Mouse (Mus musculus) ES-CJ7 (cell line): ENCODE data around the gene Foxn3.

Experiments
- DNase-seq: peaks from one replicate; pipeline ENCODE4 v3.0.0; 2011; ENCODE audit warnings: low read depth, low spot score

The Foxn3 gene

DNA sequence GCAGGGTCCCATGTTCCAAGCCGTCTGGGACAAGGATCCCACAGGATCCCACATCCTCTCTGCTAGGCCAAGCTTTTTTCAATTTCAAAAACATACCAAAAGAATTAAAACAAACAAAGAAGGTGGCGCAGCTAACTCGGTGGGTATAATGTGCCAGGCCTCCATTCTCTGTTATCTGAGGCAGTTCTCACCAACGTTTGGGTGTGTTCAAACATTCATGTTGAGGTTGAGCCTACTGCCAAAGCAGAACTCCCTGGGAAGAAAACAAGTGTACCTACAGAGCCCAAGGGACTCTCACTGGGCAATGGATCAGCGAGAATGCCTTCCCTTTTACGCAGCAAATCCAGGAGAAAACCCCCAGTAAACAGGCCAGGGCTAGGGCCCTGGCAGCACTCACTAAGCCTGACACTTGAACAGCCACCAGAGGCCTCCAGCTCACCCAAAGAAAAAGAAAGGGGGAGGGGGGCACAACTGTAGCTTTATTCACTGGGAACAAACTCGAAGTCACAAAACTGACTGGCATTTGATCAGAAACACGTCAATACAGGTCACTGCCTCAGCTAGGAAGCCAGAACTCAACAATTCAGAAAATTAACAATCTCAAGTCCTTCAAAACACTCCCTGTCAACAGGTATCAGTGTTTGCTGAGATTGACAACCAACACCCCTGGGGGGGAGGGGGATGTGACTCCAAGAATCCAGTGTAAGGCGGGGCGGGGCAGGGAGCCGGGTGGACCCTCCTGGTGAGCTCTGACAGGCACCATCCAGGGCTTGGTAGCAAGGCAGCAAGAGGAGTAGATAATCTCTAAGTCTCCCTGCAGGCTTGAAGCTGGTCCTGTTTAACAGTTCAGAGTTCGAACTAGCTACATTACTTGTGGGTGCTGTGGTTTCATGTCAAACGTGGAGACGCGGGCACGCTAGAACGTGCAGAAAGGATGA, 177.2 kb downstream of the Foxn3 start:
- DNase-seq = peak; percentile 51

DNA sequence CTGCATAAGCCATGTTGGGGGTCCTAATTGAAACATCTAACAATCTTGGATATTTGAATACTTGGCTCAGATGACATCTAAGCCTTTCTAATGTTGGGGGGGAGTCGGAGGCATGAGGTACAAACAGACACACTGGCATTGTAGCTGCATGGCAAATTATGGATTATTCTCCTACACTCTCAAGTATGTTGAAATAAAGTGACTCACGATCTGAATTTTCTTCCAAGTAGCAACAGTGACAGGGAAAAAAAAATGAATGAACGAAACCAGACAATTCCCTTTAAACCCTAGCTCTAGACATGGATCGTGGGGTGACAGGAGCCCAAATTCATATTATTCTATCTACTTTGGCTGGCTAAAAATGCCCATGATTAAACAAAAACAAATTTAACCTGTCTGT, 178.3 kb downstream of the Foxn3 start:
- DNase-seq = no peak

DNA sequence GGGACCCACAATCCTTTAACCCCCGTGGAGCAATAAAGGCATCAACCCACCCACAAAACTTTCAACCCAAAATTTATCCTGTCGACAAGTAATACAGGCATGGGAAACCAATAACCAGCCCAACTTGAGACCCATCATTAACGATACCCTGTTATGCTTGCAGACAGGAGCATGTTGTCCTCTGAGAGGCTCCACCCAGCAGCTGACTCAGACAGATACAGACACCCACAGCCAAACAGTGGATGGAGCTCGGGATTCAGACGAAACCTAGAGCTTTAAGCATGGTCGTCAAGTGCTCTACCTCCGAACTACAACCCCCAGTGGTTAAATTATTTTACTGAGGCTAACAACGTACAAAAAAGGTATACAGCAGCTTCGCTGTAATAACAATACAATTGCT, 182.1 kb downstream of the Foxn3 start:
- no peak for DNase-seq

DNA sequence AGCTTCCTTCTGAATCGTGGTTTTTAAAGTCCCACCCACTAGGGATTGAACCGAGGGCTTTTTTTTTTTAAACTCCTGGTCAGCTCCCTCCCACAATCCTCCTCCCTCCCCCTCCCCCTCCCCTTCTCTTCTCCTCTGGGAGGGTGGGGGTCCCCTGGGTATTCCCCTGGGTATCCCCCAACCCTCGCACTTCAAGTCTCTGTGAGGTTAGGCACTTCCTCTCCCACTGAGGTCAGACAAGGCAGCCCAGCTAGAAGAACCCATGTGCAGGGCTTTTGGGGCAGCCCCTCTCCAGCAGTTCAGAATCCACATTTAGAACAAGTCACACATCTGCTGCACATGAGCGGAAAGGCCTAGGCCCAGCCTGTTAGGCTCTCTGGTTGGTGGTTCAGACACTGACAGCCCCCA, 182.5 kb downstream of the Foxn3 start:
- DNase-seq = no peak

DNA sequence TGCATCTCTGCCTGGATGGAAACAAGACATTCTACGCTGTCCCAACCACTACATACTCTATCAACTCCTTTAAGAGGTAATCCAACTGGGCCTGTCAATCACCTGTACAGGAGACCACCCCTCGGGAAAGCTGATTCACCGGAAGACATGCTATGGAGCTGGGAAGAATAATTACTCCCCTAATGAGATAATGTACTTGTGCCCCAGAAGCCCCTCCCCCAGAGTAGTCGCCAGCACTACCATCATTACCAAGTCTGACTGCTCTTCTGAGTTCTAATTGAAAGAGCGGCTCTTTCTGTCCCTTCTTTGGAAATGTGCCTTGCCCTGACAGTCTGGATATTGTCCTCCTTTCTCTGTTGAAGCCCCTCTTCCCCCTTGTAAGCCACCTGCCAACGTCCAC, 183.3 kb downstream of the Foxn3 start:
- DNase-seq = no peak

DNA sequence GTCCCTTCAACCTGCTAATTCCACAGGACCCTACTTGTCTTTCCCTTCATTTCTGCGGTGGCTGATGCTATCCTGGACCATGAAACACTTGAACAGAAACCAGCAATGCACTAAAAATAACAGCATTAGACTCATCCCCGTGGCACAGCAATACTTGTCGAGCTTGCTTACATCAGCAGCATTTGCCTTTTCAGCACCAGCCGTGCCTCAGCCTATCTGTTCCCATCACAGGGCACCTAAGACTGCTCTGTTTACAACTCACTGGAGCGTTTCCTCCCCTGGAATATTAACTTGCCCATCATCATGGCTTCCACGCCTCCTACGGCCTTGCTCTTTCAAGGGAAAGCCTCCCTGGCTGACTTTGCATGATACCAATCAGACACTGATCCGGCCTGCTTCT, 185.1 kb downstream of the Foxn3 start:
- no peak for DNase-seq

DNA sequence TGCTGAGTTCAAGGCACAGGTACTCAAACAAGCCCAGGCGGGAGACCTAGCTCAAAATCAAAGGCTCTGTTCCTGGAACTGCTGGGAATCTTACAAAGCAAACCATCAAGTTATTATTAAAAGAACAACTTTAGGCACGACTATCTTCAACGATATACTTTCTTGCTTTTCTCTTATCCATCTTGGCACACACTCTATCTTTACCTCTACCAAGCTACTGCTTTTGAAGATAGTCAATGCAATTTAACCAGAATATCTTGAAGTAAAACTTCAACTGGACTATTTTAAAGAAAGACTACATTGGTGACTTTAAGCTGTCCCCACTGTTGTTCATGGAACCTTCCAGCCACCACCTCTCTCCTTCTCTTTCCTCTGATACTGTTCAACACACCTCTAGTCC, 185.7 kb downstream of the Foxn3 start:
- no peak for DNase-seq

DNA sequence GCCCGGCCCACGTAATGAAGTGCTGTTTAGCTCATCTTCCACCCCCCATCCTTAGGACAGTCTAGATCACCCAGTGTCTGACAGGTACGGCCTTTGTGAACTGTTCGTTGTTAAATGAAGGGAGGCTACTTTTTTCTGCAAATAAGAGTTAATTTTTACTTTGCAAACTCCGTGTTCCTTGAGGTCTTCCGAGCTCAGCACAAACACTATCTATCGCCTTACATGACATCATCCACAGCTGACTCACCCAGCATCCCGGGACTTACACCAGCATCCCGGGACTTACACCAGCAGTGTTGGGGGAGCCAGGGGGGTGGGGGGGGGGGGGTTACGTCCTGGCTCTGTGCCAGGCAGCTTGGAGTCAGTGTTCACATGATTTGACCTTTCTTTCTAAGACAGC, 186.3 kb downstream of the Foxn3 start:
- no peak for DNase-seq

DNA sequence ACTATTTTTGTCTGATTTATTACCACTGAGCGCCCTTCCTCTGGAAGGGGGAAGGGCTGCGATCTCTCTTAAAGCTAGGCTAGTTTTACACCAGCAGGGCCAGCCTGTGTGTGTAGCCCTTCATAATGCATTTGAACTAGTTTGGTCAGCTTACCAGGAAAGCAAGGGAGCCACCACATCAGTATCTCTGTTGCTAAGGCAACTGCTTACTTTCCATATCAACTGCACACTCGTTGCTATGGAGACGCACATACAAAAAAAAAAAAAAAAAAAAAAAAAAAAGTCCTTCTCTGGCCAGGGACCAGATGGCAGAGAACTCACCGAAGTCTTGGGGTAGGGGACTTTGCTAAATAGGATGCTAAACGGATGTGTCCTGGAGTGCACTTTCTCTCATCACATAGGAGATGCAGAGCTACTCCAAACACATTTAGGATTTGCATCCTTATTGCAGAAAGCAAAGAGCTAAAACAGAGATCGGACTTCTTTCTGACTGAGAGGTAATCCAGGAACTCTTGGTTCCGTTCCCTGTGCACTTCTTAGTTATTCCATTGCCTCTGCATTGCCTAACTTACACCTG, 187.4 kb downstream of the Foxn3 start:
- DNase-seq = peak; percentile 18

DNA sequence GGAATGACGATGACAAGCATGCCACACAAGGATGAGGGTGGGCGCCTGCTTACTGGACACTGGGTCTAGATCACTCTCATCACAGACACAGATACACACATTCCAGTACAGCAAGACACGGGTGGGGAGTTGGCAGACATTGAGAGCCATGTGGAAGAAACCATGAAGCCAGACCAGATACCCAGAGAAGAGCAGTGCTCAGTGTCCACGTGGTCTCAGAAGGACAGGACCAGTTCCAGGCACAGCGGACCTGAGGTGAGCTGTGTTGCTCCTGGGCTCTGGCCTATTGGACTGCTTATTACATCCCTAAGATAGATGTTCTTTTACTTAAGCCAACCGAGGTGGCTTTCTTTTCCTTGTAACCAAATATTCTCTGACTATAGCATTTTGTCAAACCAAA, 188.0 kb downstream of the Foxn3 start:
- no peak for DNase-seq

DNA sequence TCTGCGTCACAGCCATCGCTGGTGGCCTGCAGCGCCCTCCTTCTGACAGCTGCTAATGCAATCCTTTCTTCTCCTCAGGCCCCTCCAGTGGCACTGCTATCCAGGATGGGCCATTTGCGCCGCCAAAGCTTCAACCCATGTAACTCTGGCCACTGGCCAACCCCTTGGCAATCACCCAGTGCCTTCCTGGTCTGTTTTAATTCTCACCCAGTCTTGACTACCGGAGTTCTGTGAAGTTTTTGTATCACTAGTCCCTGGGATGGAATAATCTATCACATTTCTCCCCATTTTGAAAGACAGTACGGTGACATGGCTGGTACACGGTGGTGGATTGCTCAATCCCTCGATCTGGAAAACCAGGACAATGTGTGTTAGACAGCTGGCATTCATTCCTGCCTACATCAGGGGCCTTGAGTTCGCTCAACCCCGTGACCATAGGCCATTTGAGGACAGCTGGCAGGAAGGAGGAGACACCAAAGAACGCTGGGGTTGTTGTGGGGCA, 189.2 kb downstream of the Foxn3 start:
- no peak for DNase-seq

DNA sequence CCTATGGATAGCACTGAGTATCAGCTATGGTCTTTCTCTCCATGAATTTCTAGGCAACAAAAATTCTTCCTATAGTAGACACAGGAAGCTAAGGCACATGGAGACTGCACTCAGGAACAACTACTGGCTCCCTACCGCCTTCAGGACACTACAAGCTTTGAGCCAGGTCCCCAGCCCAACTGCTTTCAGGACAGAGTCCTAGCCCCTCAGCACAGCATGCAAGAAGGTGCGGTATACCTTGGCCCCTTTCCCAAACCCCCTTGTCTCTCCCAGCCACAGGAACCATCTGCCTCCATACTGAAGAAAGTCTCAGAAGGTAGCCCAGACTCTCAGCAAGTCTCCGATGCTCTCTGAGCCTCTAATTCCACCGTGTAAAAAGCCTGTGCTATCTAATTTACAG, 189.8 kb downstream of the Foxn3 start:
- DNase-seq = no peak

DNA sequence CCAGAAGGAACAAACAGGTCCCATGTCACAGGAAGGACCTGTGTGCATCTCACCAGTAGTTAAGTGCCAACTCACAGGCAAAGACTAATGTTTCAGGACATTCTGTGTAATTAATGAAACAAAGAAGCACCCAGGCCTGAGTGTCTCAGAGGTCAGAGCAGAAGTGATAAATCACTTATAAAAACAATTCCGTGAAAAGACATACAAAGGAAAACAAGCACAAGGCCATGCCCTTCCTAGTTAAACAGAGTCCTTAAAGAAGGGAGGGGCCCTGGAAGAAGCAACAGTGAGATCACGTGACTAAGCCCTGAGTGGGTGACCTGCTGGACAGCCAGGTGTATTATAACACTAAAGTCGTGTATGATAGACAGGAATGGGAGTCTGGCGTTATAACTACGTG, 191.9 kb downstream of the Foxn3 start:
- DNase-seq = no peak

DNA sequence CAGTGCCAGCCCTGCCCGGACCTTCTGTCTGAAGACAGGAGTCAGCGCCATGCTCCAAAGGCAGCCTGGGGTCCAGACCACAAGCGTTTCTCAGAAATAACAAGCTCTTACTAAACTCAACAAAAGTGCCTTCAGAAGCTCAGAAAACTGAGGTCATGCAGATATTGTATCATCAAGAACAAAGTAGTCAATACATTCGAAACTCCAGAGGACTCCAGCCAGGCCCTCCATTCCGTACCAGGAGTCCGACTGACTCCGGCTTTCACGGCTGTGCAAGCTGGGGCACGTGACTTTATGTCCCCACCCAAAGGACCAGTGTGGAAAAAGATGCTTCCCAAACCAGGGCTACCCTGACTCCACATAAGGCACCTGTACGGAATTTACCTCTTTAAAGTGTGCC, 195.1 kb downstream of the Foxn3 start:
- DNase-seq = no peak

DNA sequence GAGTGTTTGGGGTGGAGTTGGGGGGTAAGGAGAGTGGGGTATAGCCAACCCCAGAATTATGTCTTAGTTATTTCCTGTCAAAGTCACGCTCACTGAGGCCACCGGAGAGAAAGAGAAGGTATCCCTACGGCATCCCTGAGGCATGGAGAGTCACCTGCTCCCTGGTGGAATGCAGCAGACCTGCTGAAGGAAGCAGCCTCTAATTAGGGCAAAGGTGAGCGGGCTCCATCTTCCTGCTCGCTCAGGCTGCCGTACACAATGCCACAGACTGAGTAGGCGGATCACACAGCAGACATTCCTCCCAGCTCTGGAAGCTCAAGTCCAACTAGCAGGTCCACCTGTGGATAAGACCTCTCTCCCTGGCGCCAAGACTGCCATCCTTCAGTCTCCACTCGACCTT, 197.4 kb downstream of the Foxn3 start:
- no peak for DNase-seq

DNA sequence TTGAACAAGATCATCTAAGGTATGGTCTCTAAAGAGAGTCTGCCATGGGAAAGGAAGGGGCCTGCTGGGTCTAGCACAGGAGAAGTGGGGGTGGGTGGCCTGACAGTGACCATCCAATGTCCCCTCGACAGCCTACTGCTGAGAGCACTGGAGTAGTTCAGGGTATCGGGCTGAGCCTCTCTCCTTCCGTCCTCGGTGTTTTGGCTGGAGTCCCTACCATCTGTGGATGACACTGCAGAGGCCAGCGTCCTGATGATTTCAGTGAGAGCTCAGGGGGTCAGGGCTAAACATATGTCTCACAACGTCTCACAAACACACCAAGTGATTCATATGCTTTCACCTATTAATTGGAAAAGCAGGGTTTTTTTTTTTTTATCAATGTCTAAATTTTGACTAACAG, 199.2 kb downstream of the Foxn3 start:
- DNase-seq = no peak

DNA sequence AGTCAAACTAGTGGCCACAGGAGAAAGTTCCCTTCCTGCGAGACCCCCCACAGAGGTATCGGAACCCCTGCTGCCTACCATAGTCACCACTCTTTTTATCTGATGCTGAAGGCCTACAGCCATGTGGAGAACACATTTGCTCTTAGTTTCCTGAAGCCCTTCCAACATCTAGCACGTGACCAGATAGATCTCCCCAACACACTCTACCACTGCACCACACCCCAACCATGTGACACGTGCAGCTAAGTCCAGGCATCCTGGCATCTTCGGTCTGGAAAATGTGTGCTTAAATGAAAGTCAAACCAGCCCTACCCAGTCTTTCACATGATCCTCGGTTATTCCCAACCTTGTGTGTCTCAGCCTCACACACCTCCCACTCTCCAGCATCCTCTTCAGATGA, 200.4 kb downstream of the Foxn3 start:
- DNase-seq = no peak

DNA sequence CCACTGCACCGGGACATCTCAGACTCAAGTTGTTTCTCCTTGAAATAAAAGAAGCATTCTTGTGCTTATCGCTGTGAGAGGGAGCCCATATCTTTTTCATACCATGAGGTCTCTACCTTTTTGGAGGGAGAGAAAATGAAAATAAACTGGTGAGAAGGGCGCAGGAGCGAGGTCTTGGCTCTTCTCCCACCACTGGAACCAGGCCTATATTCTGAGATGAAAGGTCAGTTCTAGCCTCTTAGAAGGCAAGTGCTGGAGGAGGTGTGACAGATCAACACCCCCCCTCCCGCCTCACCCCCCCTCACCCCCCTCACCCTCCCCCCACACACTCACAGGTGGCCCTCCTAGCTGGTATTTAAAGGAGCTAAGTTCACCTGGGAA, 201.6 kb downstream of the Foxn3 start:
- DNase-seq = no peak

DNA sequence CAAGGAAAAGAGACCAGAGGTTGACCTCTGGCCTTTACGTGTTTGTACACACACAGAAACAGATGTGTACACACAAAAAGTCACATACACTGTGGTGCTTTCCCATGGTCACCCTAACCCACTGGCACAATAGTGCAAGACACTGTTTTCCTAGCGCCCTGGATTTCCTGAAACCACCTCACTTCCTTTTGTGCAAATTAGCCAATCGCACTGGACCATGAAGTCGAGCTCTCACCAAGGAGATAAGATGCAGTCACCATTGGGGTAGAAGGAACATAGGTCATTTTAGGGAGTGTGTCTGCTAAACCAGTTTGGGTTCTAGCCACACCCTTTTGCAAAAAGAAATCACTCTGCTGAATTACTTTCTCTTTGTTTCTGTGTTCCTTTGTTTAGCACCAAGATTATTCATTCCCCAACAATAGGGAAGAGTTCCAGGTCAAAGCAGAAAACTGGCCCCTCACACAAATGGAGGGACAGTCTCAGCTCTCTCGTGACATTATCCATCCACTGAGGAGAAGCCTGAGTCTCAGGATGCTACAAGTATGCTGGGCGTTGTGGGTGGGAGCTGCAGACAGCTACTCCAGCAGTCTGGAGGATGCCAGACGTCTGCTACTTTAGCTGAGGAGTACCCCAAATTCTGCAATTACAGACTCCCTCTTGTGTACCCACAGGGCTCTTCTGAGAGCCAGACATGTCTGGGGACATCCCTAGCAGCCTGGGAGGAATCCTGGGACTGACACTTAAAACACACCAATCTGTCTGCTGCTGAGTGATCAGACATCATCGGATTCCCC, 202.2 kb downstream of the Foxn3 start:
- peak; percentile 47 for DNase-seq

DNA sequence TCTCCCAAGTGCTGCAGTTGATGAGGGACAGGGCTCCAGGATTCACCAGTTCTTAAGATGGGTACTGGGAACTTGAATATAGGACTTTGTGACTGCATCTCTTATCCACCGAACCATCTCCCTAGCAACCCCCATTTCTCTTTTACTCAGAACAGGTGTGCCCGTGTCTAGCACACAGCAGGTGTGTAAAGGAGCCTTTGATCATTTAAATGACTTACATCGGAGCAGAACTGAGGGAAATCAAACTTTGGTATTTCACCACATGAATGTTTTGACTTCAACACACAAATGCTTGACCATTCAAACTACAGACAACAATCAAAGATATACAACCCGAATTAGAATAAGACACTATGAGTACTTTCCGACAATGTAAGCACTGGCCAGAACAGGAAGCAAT, 204.7 kb downstream of the Foxn3 start:
- DNase-seq = no peak

DNA sequence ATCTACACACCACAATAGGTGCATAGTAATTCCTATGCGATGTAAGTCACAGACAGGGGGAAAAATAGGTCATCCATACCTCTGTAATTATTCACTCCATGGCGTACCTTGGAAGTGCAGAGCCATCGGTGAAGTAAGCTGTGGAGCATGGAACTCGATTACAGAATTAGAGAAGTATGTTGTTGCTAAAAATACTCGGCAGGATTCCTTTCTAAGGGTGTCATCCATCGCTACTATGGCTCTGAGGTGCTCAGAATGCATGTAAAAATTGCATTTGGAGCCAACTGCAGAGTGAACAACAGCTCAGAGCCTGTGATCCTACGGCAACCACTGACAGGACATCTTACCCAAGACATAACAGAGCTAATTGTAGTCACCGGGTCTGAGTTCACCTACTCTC, 206.7 kb downstream of the Foxn3 start:
- no peak for DNase-seq

DNA sequence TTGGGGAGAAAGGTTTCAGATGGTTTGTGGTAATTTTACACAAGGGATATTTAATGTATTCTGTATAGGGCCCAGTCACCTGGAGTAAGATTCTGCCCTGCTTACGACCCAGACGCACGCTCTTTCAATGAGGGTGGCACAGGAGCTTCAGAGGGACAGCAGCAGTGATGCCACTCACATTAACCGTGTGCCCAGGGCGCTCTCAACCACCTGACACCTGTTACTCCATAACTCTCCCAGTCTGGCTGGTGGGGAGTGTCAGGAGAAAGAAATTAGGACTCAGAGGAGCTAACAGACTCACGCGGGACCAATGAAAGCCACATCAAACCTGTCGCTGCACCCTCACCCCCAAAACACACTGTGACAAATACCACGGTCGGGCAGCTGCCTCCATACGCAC, 209.7 kb downstream of the Foxn3 start:
- no peak for DNase-seq
